Mouse (Mus musculus) midbrain, postnatal 0 days (tissue): Measurements from ENCODE around the gene Hist1h2ab. TPM values are rescaled to one million over a fixed set of nuclear protein-coding genes. Genes with fewer than 3 reads are reported as not detected.

Experiments
- ATAC-seq: fragments of 200-750 bp; cut with Nextera tagmentation; 2 replicates; pipeline ENCODE4 v1.8.0; 2017; ENCODE audit warnings: moderate number of reproducible peaks, mild to moderate bottlenecking, moderate TSS enrichment, moderate library complexity; ENCODE audit not compliant: low FRiP score
- DNase-seq: peaks from one replicate; pipeline ENCODE4 v3.0.0-alpha.2; 2015; ENCODE audit warnings: low spot score
- H3K27ac ChIP-seq: fragments of 300-500 bp; sonication (generic); 2 replicates; pipeline ENCODE4 v1.5.1; 2014; ENCODE audit warnings: low read depth, mild to moderate bottlenecking, low read length, mixed read lengths
- H3K27me3 ChIP-seq: fragments of 300-500 bp; sonication (generic); 2 replicates; pipeline ENCODE4 v1.6.1; 2014; ENCODE audit warnings: low read length, control low read depth, mixed read lengths; ENCODE audit not compliant: insufficient read depth
- H3K36me3 ChIP-seq: fragments of 300-500 bp; sonication (generic); 2 replicates; pipeline ENCODE4 v1.6.1; 2014; ENCODE audit warnings: low read length, control low read depth, mixed read lengths; ENCODE audit not compliant: insufficient read depth
- H3K4me1 ChIP-seq: fragments of 300-500 bp; sonication (generic); 2 replicates; pipeline ENCODE4 v1.6.1; 2014; ENCODE audit warnings: mild to moderate bottlenecking, control low read depth, antibody characterized with exemption, low read length, mixed read lengths; ENCODE audit not compliant: insufficient read depth
- H3K4me2 ChIP-seq: fragments of 300-500 bp; sonication (generic); 2 replicates; pipeline ENCODE4 v1.6.1; 2014; ENCODE audit warnings: low read depth, mild to moderate bottlenecking, low read length, mixed read lengths; ENCODE audit not compliant: poor library complexity, severe bottlenecking
- H3K4me3 ChIP-seq: fragments of 300-500 bp; sonication (generic); 2 replicates; pipeline ENCODE4 v1.5.1; 2014; ENCODE audit warnings: low read depth, mild to moderate bottlenecking, low read length, moderate library complexity
- H3K9ac ChIP-seq: fragments of 300-500 bp; sonication (generic); replicated peaks from 2 replicates; pipeline ENCODE4 v1.6.1; 2014; ENCODE audit warnings: mild to moderate bottlenecking, low read length, moderate library complexity, mixed read lengths; ENCODE audit not compliant: poor library complexity, severe bottlenecking
- H3K9me3 ChIP-seq: fragments of 300-500 bp; sonication (generic); 2 replicates; pipeline ENCODE4 v1.6.1; 2016; ENCODE audit warnings: low read length, control low read depth
- CTCF ChIP-seq: IDR thresholded peaks from 2 replicates; pipeline ENCODE4 v1.5.1; 2016; ENCODE audit warnings: antibody characterized with exemption, mild to moderate bottlenecking
- WGBS: fragments of 180-500 bp; shearing (Covaris S2); extraction: QIAGEN DNeasy Blood & Tissue Kit; methylation state at CpG from one replicate; pipeline ENCODE4 v1.1.7; 2014; 5-methylcytosine and 5-hydroxymethylcytosine counted together
- polyA plus RNA-seq: library from polyadenylated mRNA; unstranded; fragments of >200 nt; fragmentation: Nextera tagmentation; extraction: Ambion mirVana; gene quantifications from 2 replicates; pipeline ENCODE4 v1.2.1, GENCODE M21; 2015
- total RNA-seq: library from RNA; depleted of rRNA; stranded (reverse); fragments of >200 nt; gene quantifications from 2 replicates; pipeline ENCODE4 v1.2.3, GENCODE M21; 2014

The Hist1h2ab gene
- total and polyA plus RNA-seq, 2 experiments from 2014 or later, result 2.1 to 290 TPM

DNA sequence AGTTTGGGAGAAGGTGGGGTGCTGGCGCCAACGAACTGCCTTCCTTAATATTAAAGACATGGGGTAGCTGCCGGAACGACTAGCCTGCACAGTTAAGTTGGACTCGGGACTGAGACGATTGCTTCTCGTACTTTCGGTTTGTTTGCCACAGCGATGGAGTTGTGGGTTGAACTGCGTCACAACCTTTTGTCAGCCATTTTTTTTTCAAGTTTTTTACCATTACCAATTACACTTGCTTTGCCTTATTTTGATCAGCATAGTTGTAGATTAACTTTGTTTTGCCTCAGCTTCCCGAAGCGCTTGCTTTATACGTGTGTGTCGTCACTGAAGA, 11.0 kb upstream of the Hist1h2ab start:
- DNase-seq (no peak), ATAC-seq (no peak; the same call in 1 of the 2 replicates)

GRCm38 (mm10) chr13:23740256-23740840, 10.6 kb upstream of the Hist1h2ab start:
- H3K27ac ChIP-seq, result peak overlapping the region; percentile 44; the same call in 1 of the 2 replicates
- no peak for DNase-seq
- no peaks in the 10 kb centered on the region for H3K36me3 ChIP-seq
- H3K4me1 ChIP-seq, result no peaks in the 10 kb centered on the region
- no peak overlapping the region for H3K9ac ChIP-seq
- H3K4me2 ChIP-seq, result peak overlapping the region; percentile 99
- H3K4me3 ChIP-seq, result peak overlapping the region; percentile 56
- H3K9me3 ChIP-seq, result no peaks in the 10 kb centered on the region
- no peak for TF ChIP-seq CTCF
- H3K27me3 ChIP-seq, result no peaks in the 10 kb centered on the region
- 39% methylated on average over 13 of the region's 13 CpGs for WGBS
- no peak for ATAC-seq

More for the DNA sequence above, 11.0 kb upstream of the Hist1h2ab start:
- no peaks in the 10 kb centered on the region for H3K4me1 ChIP-seq
- no peaks in the 10 kb centered on the region for H3K36me3 ChIP-seq
- no peaks in the 10 kb centered on the region for H3K9me3 ChIP-seq
- peak overlapping the region; percentile 44 for H3K27ac ChIP-seq
- H3K4me2 ChIP-seq, result peak overlapping the region; percentile 99
- 1% methylated on average over 14 of the region's 14 CpGs for WGBS
- TF ChIP-seq CTCF, result no peak
- H3K27me3 ChIP-seq, result no peaks in the 10 kb centered on the region
- peak overlapping the region; percentile 55; the same call in 1 of the 2 replicates for H3K9ac ChIP-seq
- peak overlapping the region; percentile 56 for H3K4me3 ChIP-seq

- Histone ChIP-seq H3K36me3 (no peaks in the 10 kb centered on the region), H3K4me1 (0 out of 2 replicates have a peak, but pooled peaks cover 3% of the 10 kb centered on the region), H3K4me3 (no peak overlapping the region), H3K9me3 (no peaks in the 10 kb centered on the region), H3K4me2 (peak overlapping the region; percentile 99; the same call in 1 of the 2 replicates), H3K9ac (no peak overlapping the region), H3K27me3 (no peaks in the 10 kb centered on the region), H3K27ac (no peak overlapping the region)
- ATAC-seq (no peak), DNase-seq (no peak)
- 71% methylated on average over 5 of the region's 5 CpGs for WGBS
- no peak for TF ChIP-seq CTCF
These were observed 10.0 kb upstream of the Hist1h2ab start for GRCm38 (mm10) chr13:23740910-23741309.

GRCm38 (mm10) chr13:23742007-23742406, 8.9 kb upstream of the Hist1h2ab start:
- Histone ChIP-seq H3K9ac (no peak overlapping the region), H3K9me3 (no peaks in the 10 kb centered on the region), H3K36me3 (no peaks in the 10 kb centered on the region), H3K4me1 (0 out of 2 replicates have a peak, but pooled peaks cover 3% of the 10 kb centered on the region), H3K27ac (no peak overlapping the region), H3K4me2 (no peak overlapping the region), H3K4me3 (no peak overlapping the region), H3K27me3 (no peaks in the 10 kb centered on the region)
- ATAC-seq, result no peak
- no peak for TF ChIP-seq CTCF
- no peak for DNase-seq

- DNase-seq, result no peak
- H3K9me3 ChIP-seq, result no peaks in the 10 kb centered on the region
- 0 out of 2 replicates have a peak, but pooled peaks cover 3% of the 10 kb centered on the region for H3K4me1 ChIP-seq
- no peak overlapping the region for H3K9ac ChIP-seq
- no peak overlapping the region for H3K27ac ChIP-seq
- H3K36me3 ChIP-seq, result no peaks in the 10 kb centered on the region
- H3K4me2 ChIP-seq, result no peak overlapping the region
- no peak for TF ChIP-seq CTCF
- ATAC-seq, result no peak
- no peak overlapping the region for H3K4me3 ChIP-seq
- H3K27me3 ChIP-seq, result no peaks in the 10 kb centered on the region
- WGBS, result 88% methylated on average over 5 of the region's 5 CpGs
These were observed 7.7 kb upstream of the Hist1h2ab start for GRCm38 (mm10) chr13:23743215-23743614.

GRCm38 (mm10) chr13:23743963-23744362, 7.0 kb upstream of the Hist1h2ab start:
- WGBS, result 37% methylated on average over 4 of the region's 4 CpGs
- no peak overlapping the region for H3K27ac ChIP-seq
- TF ChIP-seq CTCF, result no peak
- DNase-seq (no peak), ATAC-seq (no peak)
- no peak overlapping the region for H3K4me3 ChIP-seq
- H3K36me3 ChIP-seq, result no peaks in the 10 kb centered on the region
- 0 out of 2 replicates have a peak, but pooled peaks cover 3% of the 10 kb centered on the region for H3K4me1 ChIP-seq
- H3K9ac ChIP-seq, result no peak overlapping the region
- no peaks in the 10 kb centered on the region for H3K27me3 ChIP-seq
- H3K9me3 ChIP-seq, result no peaks in the 10 kb centered on the region
- H3K4me2 ChIP-seq, result no peak overlapping the region
